Mouse (Mus musculus) midbrain, postnatal 0 days (tissue): ENCODE measurements around the gene Mpp1. TPM values are rescaled to one million over a fixed set of nuclear protein-coding genes. Genes with fewer than 3 reads are reported as not detected.

Experiments used
- ATAC-seq: fragments of 200-750 bp; cut with Nextera tagmentation; 2 replicates; pipeline ENCODE4 v1.8.0; 2017; ENCODE audit warnings: moderate number of reproducible peaks, mild to moderate bottlenecking, moderate TSS enrichment, moderate library complexity; ENCODE audit not compliant: low FRiP score
- DNase-seq: peaks from one replicate; pipeline ENCODE4 v3.0.0-alpha.2; 2015; ENCODE audit warnings: low spot score
- H3K27ac ChIP-seq: fragments of 300-500 bp; sonication (generic); 2 replicates; pipeline ENCODE4 v1.5.1; 2014; ENCODE audit warnings: low read depth, mild to moderate bottlenecking, low read length, mixed read lengths
- H3K27me3 ChIP-seq: fragments of 300-500 bp; sonication (generic); 2 replicates; pipeline ENCODE4 v1.6.1; 2014; ENCODE audit warnings: low read length, control low read depth, mixed read lengths; ENCODE audit not compliant: insufficient read depth
- H3K36me3 ChIP-seq: fragments of 300-500 bp; sonication (generic); 2 replicates; pipeline ENCODE4 v1.6.1; 2014; ENCODE audit warnings: low read length, control low read depth, mixed read lengths; ENCODE audit not compliant: insufficient read depth
- H3K4me1 ChIP-seq: fragments of 300-500 bp; sonication (generic); 2 replicates; pipeline ENCODE4 v1.6.1; 2014; ENCODE audit warnings: mild to moderate bottlenecking, control low read depth, antibody characterized with exemption, low read length, mixed read lengths; ENCODE audit not compliant: insufficient read depth
- H3K4me2 ChIP-seq: fragments of 300-500 bp; sonication (generic); 2 replicates; pipeline ENCODE4 v1.6.1; 2014; ENCODE audit warnings: low read depth, mild to moderate bottlenecking, low read length, mixed read lengths; ENCODE audit not compliant: poor library complexity, severe bottlenecking
- H3K4me3 ChIP-seq: fragments of 300-500 bp; sonication (generic); 2 replicates; pipeline ENCODE4 v1.5.1; 2014; ENCODE audit warnings: low read depth, mild to moderate bottlenecking, low read length, moderate library complexity
- H3K9ac ChIP-seq: fragments of 300-500 bp; sonication (generic); replicated peaks from 2 replicates; pipeline ENCODE4 v1.6.1; 2014; ENCODE audit warnings: mild to moderate bottlenecking, low read length, moderate library complexity, mixed read lengths; ENCODE audit not compliant: poor library complexity, severe bottlenecking
- H3K9me3 ChIP-seq: fragments of 300-500 bp; sonication (generic); 2 replicates; pipeline ENCODE4 v1.6.1; 2016; ENCODE audit warnings: low read length, control low read depth
- CTCF ChIP-seq: IDR thresholded peaks from 2 replicates; pipeline ENCODE4 v1.5.1; 2016; ENCODE audit warnings: antibody characterized with exemption, mild to moderate bottlenecking
- WGBS: fragments of 180-500 bp; shearing (Covaris S2); extraction: QIAGEN DNeasy Blood & Tissue Kit; methylation state at CpG from one replicate; pipeline ENCODE4 v1.1.7; 2014; 5-methylcytosine and 5-hydroxymethylcytosine counted together
- polyA plus RNA-seq: library from polyadenylated mRNA; unstranded; fragments of >200 nt; fragmentation: Nextera tagmentation; extraction: Ambion mirVana; gene quantifications from 2 replicates; pipeline ENCODE4 v1.2.1, GENCODE M21; 2015
- total RNA-seq: library from RNA; depleted of rRNA; stranded (reverse); fragments of >200 nt; gene quantifications from 2 replicates; pipeline ENCODE4 v1.2.3, GENCODE M21; 2014

Mpp1 gene
- total and polyA plus RNA-seq, 2 experiments from 2014 or later = 14.2 to 18.6 TPM

DNA sequence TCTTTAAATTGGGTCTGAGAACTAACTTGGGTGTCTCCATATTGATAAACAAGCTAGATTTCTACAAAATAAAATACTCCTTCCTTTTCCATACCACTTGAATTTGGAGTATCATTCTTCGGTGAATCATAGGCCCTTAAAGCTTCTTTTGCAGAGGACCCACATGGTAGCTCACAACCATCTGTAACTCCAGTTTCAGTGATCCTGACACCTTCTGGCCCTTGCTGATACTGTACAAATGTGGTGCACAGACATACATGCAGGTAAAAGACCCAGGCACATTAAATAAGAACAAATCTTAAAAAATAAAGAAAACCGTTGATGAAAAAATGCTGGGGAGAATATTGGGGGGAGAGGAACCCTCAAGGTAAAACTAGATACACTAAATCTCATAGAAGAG is 7.4 kb upstream of the Mpp1 start:
- no peaks in the 10 kb centered on the region for H3K27me3 ChIP-seq
- no peak overlapping the region for H3K4me2 ChIP-seq
- no peak for TF ChIP-seq CTCF
- H3K9ac ChIP-seq = no peak overlapping the region
- no peaks in the 10 kb centered on the region for H3K9me3 ChIP-seq
- no peak overlapping the region for H3K27ac ChIP-seq
- no peaks in the 10 kb centered on the region for H3K36me3 ChIP-seq
- no peak overlapping the region for H3K4me3 ChIP-seq
- DNase-seq (no peak), ATAC-seq (no peak)
- 93% methylated on average over 2 of the region's 2 CpGs for WGBS
- H3K4me1 ChIP-seq = no peaks in the 10 kb centered on the region

DNA sequence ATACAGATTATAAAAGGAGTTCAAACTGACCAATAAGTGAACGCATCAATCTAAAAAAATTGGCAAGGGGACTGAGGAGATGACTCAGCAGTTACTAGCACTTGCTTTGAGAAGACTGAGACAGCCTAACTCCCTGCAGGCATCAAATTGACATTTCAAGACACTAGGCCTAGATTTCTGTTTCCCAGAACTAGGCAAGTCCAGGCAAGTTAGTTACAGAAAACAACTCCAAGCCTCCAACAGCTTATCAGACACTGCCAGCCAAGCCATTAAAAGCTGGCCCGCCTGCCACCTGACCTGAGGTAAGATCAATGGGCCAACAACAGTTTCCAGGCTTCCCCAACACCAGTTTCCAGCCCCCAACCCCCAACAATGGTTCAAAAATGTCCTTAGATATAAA is 6.9 kb upstream of the Mpp1 start:
- H3K9me3 ChIP-seq = no peaks in the 10 kb centered on the region
- no peak overlapping the region for H3K27ac ChIP-seq
- no peak overlapping the region for H3K4me2 ChIP-seq
- H3K4me3 ChIP-seq = no peak overlapping the region
- ATAC-seq (no peak), DNase-seq (no peak)
- H3K27me3 ChIP-seq = no peaks in the 10 kb centered on the region
- WGBS = 95% methylated on average over 2 of the region's 2 CpGs
- TF ChIP-seq CTCF = no peak
- H3K36me3 ChIP-seq = no peaks in the 10 kb centered on the region
- H3K9ac ChIP-seq = no peak overlapping the region
- H3K4me1 ChIP-seq = no peaks in the 10 kb centered on the region

DNA sequence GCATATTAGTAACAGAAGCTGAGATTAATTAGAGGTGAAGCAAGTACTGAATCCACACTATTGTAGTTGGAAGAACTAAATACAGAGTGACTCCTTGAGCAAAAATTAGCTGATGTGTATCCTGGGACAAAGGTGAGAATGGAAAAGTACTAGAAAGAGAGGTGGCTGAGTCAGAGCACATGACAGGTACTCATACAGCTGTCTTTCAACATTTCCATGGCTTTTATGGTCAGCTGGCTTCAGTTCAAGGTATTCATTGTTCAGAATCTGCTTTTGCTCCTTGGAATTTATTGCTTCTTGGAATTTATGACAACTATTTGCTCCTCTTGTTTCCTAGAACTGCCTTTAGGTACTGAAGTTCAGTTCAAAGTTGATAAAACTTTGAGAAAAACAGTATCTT is 6.1 kb upstream of the Mpp1 start:
- no peaks in the 10 kb centered on the region for H3K27me3 ChIP-seq
- H3K9me3 ChIP-seq = no peaks in the 10 kb centered on the region
- H3K4me3 ChIP-seq = no peak overlapping the region
- no peaks in the 10 kb centered on the region for H3K36me3 ChIP-seq
- ATAC-seq = no peak
- no peak for TF ChIP-seq CTCF
- H3K9ac ChIP-seq = no peak overlapping the region
- no peaks in the 10 kb centered on the region for H3K4me1 ChIP-seq
- no peak overlapping the region for H3K4me2 ChIP-seq
- DNase-seq = no peak
- no peak overlapping the region for H3K27ac ChIP-seq

DNA sequence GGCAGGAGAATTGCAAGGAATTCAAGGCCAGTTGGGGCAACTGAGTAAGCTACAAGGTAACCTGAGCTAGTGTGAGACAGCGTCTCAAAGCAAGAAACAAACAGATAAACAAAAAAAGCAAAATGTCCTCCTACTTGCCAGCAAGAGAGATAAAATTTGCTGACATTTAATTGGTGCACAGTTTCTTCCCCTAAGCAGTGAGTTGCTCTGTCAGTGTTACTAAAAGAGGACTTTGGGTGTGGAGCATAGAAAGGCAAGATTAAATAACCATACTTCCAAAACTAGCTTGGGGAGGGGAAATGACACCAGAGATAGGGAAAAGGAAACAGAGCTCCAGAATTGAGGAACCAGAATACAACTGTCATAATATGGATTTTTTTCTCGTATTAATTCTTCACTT is 1.3 kb downstream of the Mpp1 start:
- no peak overlapping the region for H3K9ac ChIP-seq
- no peaks in the 10 kb centered on the region for H3K9me3 ChIP-seq
- no peak for ATAC-seq
- no peak overlapping the region for H3K4me3 ChIP-seq
- no peak overlapping the region for H3K27ac ChIP-seq
- no peaks in the 10 kb centered on the region for H3K27me3 ChIP-seq
- no peak for DNase-seq
- no peaks in the 10 kb centered on the region for H3K4me1 ChIP-seq
- TF ChIP-seq CTCF = no peak
- 68% methylated on average over 2 of the region's 2 CpGs for WGBS
- H3K4me2 ChIP-seq = no peak overlapping the region
- H3K36me3 ChIP-seq = no peaks in the 10 kb centered on the region

DNA sequence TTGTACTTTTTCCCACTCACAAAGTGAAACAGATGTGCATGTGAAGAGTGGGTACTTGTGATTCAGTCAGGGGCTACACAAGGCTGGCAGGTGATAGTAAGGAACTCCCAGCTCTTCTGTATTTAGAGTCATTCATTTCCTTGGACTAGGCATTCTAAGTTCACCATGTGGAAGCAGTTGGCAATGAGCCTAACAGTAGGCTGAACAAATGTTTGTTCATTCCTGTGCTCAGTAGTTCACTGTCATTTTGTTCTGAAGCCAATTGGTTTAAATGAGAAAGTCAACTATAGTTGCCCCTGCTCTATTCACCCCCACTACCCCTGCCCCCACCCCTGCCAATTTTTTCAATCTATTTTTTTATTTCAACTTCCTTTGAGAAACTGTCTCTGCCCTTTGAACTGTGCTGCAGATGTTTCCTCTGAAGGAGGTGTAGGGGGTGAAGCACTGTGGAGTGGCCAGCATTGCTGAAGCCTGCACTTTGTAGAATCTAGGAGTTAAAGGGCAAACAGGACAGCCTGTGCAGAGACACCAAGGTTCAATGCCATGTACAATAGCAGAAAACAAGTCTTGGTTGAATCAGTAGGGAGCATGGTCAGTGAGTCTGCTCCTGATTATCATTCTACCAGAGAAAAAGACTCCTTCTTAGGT is 2.4 kb downstream of the Mpp1 start:
- no peak for DNase-seq
- no peak overlapping the region for H3K9ac ChIP-seq
- no peak for ATAC-seq

DNA sequence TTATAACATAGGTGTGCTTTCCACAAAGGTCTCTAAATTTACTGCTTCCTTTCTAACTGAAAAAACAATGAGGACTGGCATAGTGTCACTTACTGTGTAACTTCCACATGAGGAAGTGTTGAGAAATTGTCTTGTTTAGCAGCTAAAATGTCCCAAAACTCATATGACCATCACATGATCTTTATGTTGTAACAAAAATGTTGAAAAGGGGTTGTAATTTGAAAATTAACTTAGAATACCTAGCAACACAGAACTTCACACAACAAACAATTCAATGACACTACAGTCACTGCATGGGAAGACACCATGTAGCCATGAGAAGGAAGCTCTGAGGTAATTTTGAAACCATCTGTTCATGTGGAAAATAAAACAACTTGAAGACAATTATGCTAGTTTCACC is 3.9 kb downstream of the Mpp1 start:
- TF ChIP-seq CTCF = no peak
- ATAC-seq = no peak
- Histone ChIP-seq H3K4me2 (no peak overlapping the region), H3K27me3 (no peaks in the 10 kb centered on the region), H3K9ac (no peak overlapping the region), H3K4me3 (no peak overlapping the region), H3K9me3 (no peaks in the 10 kb centered on the region), H3K4me1 (no peaks in the 10 kb centered on the region), H3K27ac (no peak overlapping the region), H3K36me3 (no peaks in the 10 kb centered on the region)
- no peak for DNase-seq

More for the DNA sequence above, 2.4 kb downstream of the Mpp1 start:
- no peaks in the 10 kb centered on the region for H3K4me1 ChIP-seq
- H3K4me2 ChIP-seq = no peak overlapping the region
- H3K9me3 ChIP-seq = no peaks in the 10 kb centered on the region
- no peaks in the 10 kb centered on the region for H3K27me3 ChIP-seq
- H3K4me3 ChIP-seq = no peak overlapping the region
- H3K36me3 ChIP-seq = no peaks in the 10 kb centered on the region
- no peak overlapping the region for H3K27ac ChIP-seq
- TF ChIP-seq CTCF = no peak
